Mouse (Mus musculus): ENCODE measurements around the gene Amigo1.

- no peak for TF ChIP-seq GATA1 (IDR thresholded peaks at IDR 0.05; ENCODE audit: borderline replicate concordance, low read length)
- TF ChIP-seq FLI1 (IDR thresholded peaks at IDR 0.05; ENCODE audit: low read length), result no peak
Observed at GRCm38 (mm10) chr3:108185460-108186097, 556 bp upstream of the Amigo1 start.

Data from megakaryocyte, embryonic 14.5 days (primary cell).